Mouse (Mus musculus): ENCODE results near the gene Ctsk. TPM values are rescaled to one million over a fixed set of nuclear protein-coding genes. Genes with fewer than 3 reads are reported as not detected.

Ctsk gene
- total and polyA plus RNA-seq, 3 experiments, result 0.20 TPM; not detected in 2

DNA sequence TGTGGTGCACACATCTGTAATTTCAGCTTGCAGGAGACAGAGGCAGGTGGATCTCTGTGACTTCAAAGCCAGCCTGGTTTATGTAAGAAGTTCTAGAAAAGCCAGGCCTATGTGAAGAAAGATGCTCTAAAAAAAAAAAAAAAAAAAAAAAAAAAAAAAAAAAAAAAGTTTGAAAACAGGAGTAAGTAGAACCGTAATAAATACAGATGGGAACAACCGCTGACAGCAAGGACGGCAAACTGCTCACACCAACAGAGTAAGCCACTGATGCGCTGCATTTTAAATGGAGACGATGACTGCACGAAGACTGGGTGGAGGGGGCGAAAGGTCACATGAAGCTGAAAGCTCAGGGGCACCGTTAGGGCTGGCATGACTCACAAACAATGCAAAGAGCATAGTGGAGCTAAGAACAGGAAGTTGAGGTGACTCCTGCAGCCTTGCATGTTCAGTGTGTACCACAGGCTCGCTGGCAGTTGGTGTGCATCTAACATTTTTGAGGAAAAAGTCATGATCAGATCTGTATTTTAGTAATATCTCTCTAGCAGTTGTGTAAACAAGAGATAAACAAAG lies 12.6 kb downstream of the Ctsk start:
- Histone ChIP-seq H3K4me1 (ENCODE audit: control insufficient read depth in 1 of 2, insufficient read depth in 2 of 2) (peaks cover 3 to 6% of the 10 kb centered on the region in 2 experiments), H3K4me3 (replicated peaks in 1 of 3; ENCODE audit: low read depth in 2 of 3, low read length in 2 of 3, poor library complexity in 1 of 3) (no peak overlapping the region), H3K79me2 (replicated peaks; ENCODE audit: control insufficient read depth, extremely low read depth, insufficient read depth, poor library complexity, severe bottlenecking) (no peaks in the 10 kb centered on the region), H3K4me2 (ENCODE audit: insufficient read depth, low read depth, poor library complexity, severe bottlenecking) (no peak overlapping the region), H3K27ac (ENCODE audit: insufficient read depth, low read depth) (no peak overlapping the region), H3K9me3 (replicated peaks; ENCODE audit: low read length) (no peaks in the 10 kb centered on the region), H3K9ac (ENCODE audit: insufficient read depth, low read depth) (no peak overlapping the region), H3K36me3 (replicated peaks in 1 of 2; ENCODE audit: control insufficient read depth in 1 of 2, insufficient read depth in 1 of 2, low read length in 1 of 2) (no peaks in the 10 kb centered on the region), H3K27me3 (replicated peaks) (no peaks in the 10 kb centered on the region)
- peak; percentile 85 for TF ChIP-seq ZNF384 (IDR thresholded peaks at IDR 0.05; ENCODE audit: low read depth, low read length)
- TF ChIP-seq BHLHE40 (IDR thresholded peaks at IDR 0.05; ENCODE audit: low read depth, low read length), result 0 out of 2 replicates have a peak, but pooled peaks have one; percentile 27
- no peak for TF ChIP-seq GABPA (IDR thresholded peaks at IDR 0.05; ENCODE audit: insufficient replicate concordance, low read depth, low read length)
- dilution Hi-C loops (cut with MboI; ENCODE audit: extremely low pct_ligation_motif_present, extremely low pct_unique_long_range_greater_than_20kb, low sequenced_read_pairs), result no loop called here
- in situ Hi-C loops (cut with MboI; ENCODE audit: low pct_ligation_motif_present, low pct_unique_long_range_greater_than_20kb, low sequenced_read_pairs), result loop anchor here (25.0 kb wide), 1 partner anchor 251 kb away; the partner anchor contains the start of gene Tars2
- DNase-seq (ENCODE audit: extremely low read depth), result peak; percentile 62

GRCm38 (mm10) chr3:95516614-95517041 lies 17.6 kb downstream of the Ctsk start:
- DNase-seq (ENCODE audit: extremely low read depth), result no peak
- Histone ChIP-seq H3K79me2 (replicated peaks; ENCODE audit: control insufficient read depth, extremely low read depth, insufficient read depth, poor library complexity, severe bottlenecking) (no peaks in the 10 kb centered on the region), H3K4me2 (ENCODE audit: insufficient read depth, low read depth, poor library complexity, severe bottlenecking) (no peak overlapping the region), H3K4me3 (replicated peaks in 1 of 3; ENCODE audit: low read depth in 2 of 3, low read length in 2 of 3, poor library complexity in 1 of 3) (no peak overlapping the region), H3K9me3 (replicated peaks; ENCODE audit: low read length) (no peaks in the 10 kb centered on the region), H3K27me3 (replicated peaks) (no peaks in the 10 kb centered on the region), H3K36me3 (replicated peaks in 1 of 2; ENCODE audit: control insufficient read depth in 1 of 2, insufficient read depth in 1 of 2, low read length in 1 of 2) (no peaks in the 10 kb centered on the region), H3K27ac (ENCODE audit: insufficient read depth, low read depth) (no peak overlapping the region), H3K9ac (ENCODE audit: insufficient read depth, low read depth) (no peak overlapping the region), H3K4me1 (ENCODE audit: control insufficient read depth in 1 of 2, insufficient read depth in 2 of 2) (peaks cover 12 to 33% of the 10 kb centered on the region in 2 experiments)
- no peak for TF ChIP-seq EP300 (IDR thresholded peaks at IDR 0.05; ENCODE audit: low read length)
- no peak for TF ChIP-seq ZMIZ1 (IDR thresholded peaks at IDR 0.05; ENCODE audit: low read depth, low read length)
- TF ChIP-seq MAZ (IDR thresholded peaks at IDR 0.05; ENCODE audit: low read depth, low read length), result no peak
- no peak for TF ChIP-seq MEF2A (IDR thresholded peaks at IDR 0.05; ENCODE audit: borderline replicate concordance, low read depth, low read length)
- in situ Hi-C loops (cut with MboI; ENCODE audit: low pct_ligation_motif_present, low pct_unique_long_range_greater_than_20kb, low sequenced_read_pairs), result loop anchor here (25.0 kb wide), 1 partner anchor 246 kb away; the partner anchor contains the start of gene Tars2
- dilution Hi-C loops (cut with MboI; ENCODE audit: extremely low pct_ligation_motif_present, extremely low pct_unique_long_range_greater_than_20kb, low sequenced_read_pairs), result no loop called here

GRCm38 (mm10) chr3:95517493-95517898 lies 18.4 kb downstream of the Ctsk start:
- Histone ChIP-seq H3K9ac (ENCODE audit: insufficient read depth, low read depth) (no peak overlapping the region), H3K4me2 (ENCODE audit: insufficient read depth, low read depth, poor library complexity, severe bottlenecking) (no peak overlapping the region), H3K9me3 (replicated peaks; ENCODE audit: low read length) (no peaks in the 10 kb centered on the region), H3K27me3 (replicated peaks) (no peaks in the 10 kb centered on the region), H3K4me3 (replicated peaks in 1 of 3; ENCODE audit: low read depth in 2 of 3, low read length in 2 of 3, poor library complexity in 1 of 3) (no peak overlapping the region), H3K36me3 (replicated peaks in 1 of 2; ENCODE audit: control insufficient read depth in 1 of 2, insufficient read depth in 1 of 2, low read length in 1 of 2) (no peaks in the 10 kb centered on the region), H3K27ac (ENCODE audit: insufficient read depth, low read depth) (no peak overlapping the region), H3K4me1 (ENCODE audit: control insufficient read depth in 1 of 2, insufficient read depth in 2 of 2) (peaks cover 15 to 35% of the 10 kb centered on the region in 2 experiments), H3K79me2 (replicated peaks; ENCODE audit: control insufficient read depth, extremely low read depth, insufficient read depth, poor library complexity, severe bottlenecking) (no peaks in the 10 kb centered on the region)
- DNase-seq (ENCODE audit: extremely low read depth), result peak; percentile 61
- in situ Hi-C loops (cut with MboI; ENCODE audit: low pct_ligation_motif_present, low pct_unique_long_range_greater_than_20kb, low sequenced_read_pairs), result loop anchor here (25.0 kb wide), 1 partner anchor 245 kb away; the partner anchor contains the start of gene Tars2
- dilution Hi-C loops (cut with MboI; ENCODE audit: extremely low pct_ligation_motif_present, extremely low pct_unique_long_range_greater_than_20kb, low sequenced_read_pairs), result no loop called here
- TF ChIP-seq CHD1 (IDR thresholded peaks at IDR 0.05; ENCODE audit: low read depth, low read length) (no peak), USF1 (IDR thresholded peaks at IDR 0.05; ENCODE audit: low read depth, low read length) (no peak), ZC3H11A (IDR thresholded peaks at IDR 0.05; ENCODE audit: low read depth, low read length) (peak; percentile 33), MYC (IDR thresholded peaks at IDR 0.05; ENCODE audit: low read depth, low read length) (no peak), ELF1 (IDR thresholded peaks at IDR 0.05; ENCODE audit: low read depth, low read length) (no peak), MAX (IDR thresholded peaks at IDR 0.05; ENCODE audit: low read length) (no peak), E2F4 (IDR thresholded peaks at IDR 0.05; ENCODE audit: insufficient replicate concordance, low read depth, low read length) (no peak), MAFK (IDR thresholded peaks at IDR 0.05; ENCODE audit: insufficient replicate concordance, low read length) (no peak), JUN (IDR thresholded peaks at IDR 0.05; ENCODE audit: insufficient read depth, low read depth, low read length) (no peak), NELFE (IDR thresholded peaks at IDR 0.05; ENCODE audit: low read depth, low read length) (no peak), EP300 (IDR thresholded peaks at IDR 0.05; ENCODE audit: low read length) (no peak), CTCF (conservative IDR thresholded peaks at IDR 0.05 in 1 of 2, IDR thresholded peaks at IDR 0.05 in 1 of 2; ENCODE audit: low read depth in 2 of 2, low read length in 2 of 2) (peak; percentile 91), UBTF (IDR thresholded peaks at IDR 0.05; ENCODE audit: low read depth, low read length) (no peak), GABPA (IDR thresholded peaks at IDR 0.05; ENCODE audit: insufficient replicate concordance, low read depth, low read length) (no peak), RCOR1 (conservative IDR thresholded peaks at IDR 0.05; ENCODE audit: low read depth, low read length) (no peak), RAD21 (IDR thresholded peaks at IDR 0.05; ENCODE audit: low read depth, low read length) (peak; percentile 91), ETS1 (conservative IDR thresholded peaks at IDR 0.05; ENCODE audit: low read depth, low read length) (no peak), HCFC1 (IDR thresholded peaks at IDR 0.05; ENCODE audit: low read depth, low read length) (no peak), NRF1 (IDR thresholded peaks at IDR 0.05; ENCODE audit: low read depth, low read length) (peak; percentile 25; the same call in 1 of the 2 replicates), MAZ (IDR thresholded peaks at IDR 0.05; ENCODE audit: low read depth, low read length) (no peak)

Measured in CH12.LX (cell line).